16 mouse cellular contexts compared by ENCODE assay signal in genomic region chr1:185291336-185291735, GRCm38 (mm10).
"Had no signal": no experiment of that assay in that cellular context is flagged by ENCODE, and none has a peak within 500 bp of the region (broad histone marks: within the 10 kb centered on the region; RNA-seq: fewer than 3 reads in every experiment).

No protein-coding gene starts in this region.

- DNase-seq: liver, embryonic 13.5 days; liver, postnatal 0 days; lung, adult 2 months; lung, postnatal 14 days; lung, postnatal 36 days; retina, postnatal 1 day; right cerebral cortex, adult 18-20 months; right cerebral cortex, postnatal 25 days; right cerebral cortex, postnatal 4 days; spleen, adult 18-20 months; thymus, adult 18-20 months; thymus, postnatal 14 days; thymus, postnatal 36 days had no signal

- ATAC-seq: liver, postnatal 0 days; lung, postnatal 0 days; midbrain, embryonic 13.5 days; midbrain, embryonic 15.5 days had no signal
